In the genomic region with DNA sequence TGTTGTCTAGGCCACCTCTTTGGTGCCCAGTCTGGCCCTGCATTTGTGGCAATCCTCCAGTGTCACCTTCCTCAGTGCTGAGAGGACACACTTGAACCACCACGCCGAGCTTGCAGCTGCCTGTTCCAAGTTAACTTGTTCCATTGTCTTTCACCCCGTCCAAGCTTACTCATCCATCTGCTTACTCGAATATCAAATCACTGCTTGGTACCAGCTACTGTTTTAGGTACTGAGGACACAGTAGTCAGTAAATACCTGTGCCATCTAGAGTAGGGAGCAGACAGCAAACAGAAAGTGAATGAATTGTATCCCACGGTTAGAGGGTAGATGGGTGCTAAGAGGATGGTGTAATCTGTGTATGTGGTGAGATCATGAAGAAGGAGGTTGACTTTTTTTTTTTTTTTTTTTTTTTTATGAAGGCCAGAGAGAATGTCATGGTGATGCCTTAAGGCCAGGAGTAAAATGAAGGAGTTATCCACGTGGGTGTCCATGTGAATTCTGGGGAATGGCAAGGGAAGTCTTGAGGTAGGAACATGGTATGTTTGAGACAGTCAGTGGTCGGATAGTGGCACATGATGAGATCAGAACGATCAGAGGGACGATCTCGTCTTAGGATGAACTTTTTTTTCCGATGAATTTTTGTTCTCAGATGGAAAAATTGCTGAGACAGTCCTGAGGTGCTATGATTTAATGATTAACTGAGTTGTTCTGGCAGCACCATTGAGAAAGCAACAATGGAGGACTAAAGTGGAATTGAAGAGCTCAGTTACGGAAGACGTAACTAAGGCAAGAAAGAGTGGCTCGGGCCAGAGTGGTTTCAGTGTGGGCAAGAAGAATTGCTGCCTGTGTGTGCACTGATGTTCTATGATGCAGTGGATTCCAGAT, we compare ENCODE assay signal across 2 mouse cellular contexts.
TF ChIP-seq lines count a peak whose summit lies in the region.

No protein-coding gene starts in this region.

TF ChIP-seq in CH12.LX, 34 proteins besides CTCF, POLR2A, EP300 and RAD21:
- no peak for TF ChIP-seq TBP (conservative IDR thresholded peaks at IDR 0.05; ENCODE audit: low read depth, low read length)
- TF ChIP-seq ZNF384 (IDR thresholded peaks at IDR 0.05; ENCODE audit: low read depth, low read length) = peak; percentile 61; the same call in 1 of the 2 replicates

TF ChIP-seq in MEL, 35 proteins besides CTCF, POLR2A, EP300 and RAD21:
- 0 out of 2 replicates have a peak, but pooled peaks have one; percentile 39 for TF ChIP-seq ZNF384 (IDR thresholded peaks at IDR 0.05; ENCODE audit: low read depth, low read length)
- no peak for TF ChIP-seq MYB (IDR thresholded peaks at IDR 0.05; ENCODE audit: low read depth, low read length)
